Mouse (Mus musculus): ENCODE measurements around the gene Tmem229b. TPM values are rescaled to one million over a fixed set of nuclear protein-coding genes. Genes with fewer than 3 reads are reported as not detected.

The Tmem229b gene
- polyA plus RNA-seq (2015; fragmentation: Nextera tagmentation; extraction: Ambion mirVana) = 55.1 and 58.6 TPM in 2 replicates

DNA sequence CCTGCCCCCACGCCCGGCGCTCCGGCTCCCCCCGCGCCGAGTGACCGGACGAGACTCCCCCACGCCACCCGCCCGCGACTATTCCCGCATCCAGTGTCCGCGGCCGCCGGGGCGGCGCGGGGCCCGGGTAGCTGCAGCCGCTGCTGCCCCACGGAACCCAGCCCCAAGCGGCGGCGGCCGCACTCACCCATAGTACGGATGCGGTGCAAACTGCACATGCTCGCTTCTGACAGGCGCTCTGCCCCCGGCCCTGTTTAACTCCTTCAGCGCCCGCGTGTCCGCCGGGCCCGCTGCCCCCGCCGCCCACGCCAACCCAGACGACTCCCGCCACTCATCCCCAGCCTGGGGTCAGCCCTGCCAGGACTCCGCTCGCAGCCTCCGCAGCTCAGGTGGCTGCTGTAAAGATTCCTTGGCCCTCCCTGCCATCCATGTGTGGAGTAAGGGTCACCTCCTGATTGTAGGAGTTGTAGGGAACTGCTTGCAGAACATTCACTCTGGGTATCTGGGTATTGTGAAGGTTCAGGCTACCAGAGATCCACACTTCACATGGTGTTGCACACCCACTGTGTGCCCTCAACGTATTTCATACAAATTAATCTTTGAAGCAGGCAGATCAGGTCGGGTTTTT is at the start of gene Tmem229b:
Tmem229b (minus strand) TSS at position 502 of the 628 bp plus-strand sequence.
- H3K9ac ChIP-seq (replicated peaks) = peak within 1 kb of the TSS; percentile 98
- peaks cover 25% of the 10 kb centered on the region for H3K4me1 ChIP-seq
- peak within 1 kb of the TSS; percentile 84 for H3K4me2 ChIP-seq (replicated peaks)
- H3K9me3 ChIP-seq = no peaks in the 10 kb centered on the region
- peak; percentile 94 for ATAC-seq (replicated peaks)
- H3K27ac ChIP-seq (replicated peaks) = peak within 1 kb of the TSS; percentile 93
- WGBS = 1% methylated on average over 40 of the region's 49 CpGs
- H3K27me3 ChIP-seq = no peaks in the 10 kb centered on the region
- no peaks in the 10 kb centered on the region for H3K36me3 ChIP-seq
- peak within 1 kb of the TSS; percentile 100 for H3K4me3 ChIP-seq

DNA sequence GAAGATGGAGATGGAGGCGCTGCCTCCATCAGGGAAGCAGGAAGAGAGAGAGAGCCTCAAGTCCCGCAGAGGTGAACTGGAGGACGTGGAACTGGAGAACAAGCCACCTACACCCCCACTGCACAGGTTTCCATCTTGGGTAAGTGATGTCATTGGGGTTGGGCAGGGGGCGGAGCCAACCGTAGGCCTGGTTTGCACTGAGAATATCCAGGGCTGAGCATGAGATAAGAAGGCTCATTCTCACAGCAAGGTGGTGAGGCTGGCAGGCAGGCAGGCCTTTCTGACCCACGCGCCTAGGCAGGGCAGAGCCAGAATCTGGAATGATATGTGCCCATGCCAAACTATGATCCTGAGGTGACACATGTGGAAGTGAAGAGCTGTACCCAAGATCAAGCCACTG is 47.8 kb upstream of the Tmem229b start:
- Histone ChIP-seq H3K4me3 (no peak overlapping the region), H3K36me3 (peaks cover 2% of the 10 kb centered on the region; the same call in 1 of the 2 replicates), H3K9ac (replicated peaks) (no peak overlapping the region), H3K4me2 (replicated peaks) (no peak overlapping the region), H3K27me3 (no peaks in the 10 kb centered on the region), H3K27ac (replicated peaks) (no peak overlapping the region), H3K9me3 (no peaks in the 10 kb centered on the region), H3K4me1 (no peaks in the 10 kb centered on the region)
- ATAC-seq (replicated peaks) = no peak
- 91% methylated on average over 7 of the region's 7 CpGs for WGBS

DNA sequence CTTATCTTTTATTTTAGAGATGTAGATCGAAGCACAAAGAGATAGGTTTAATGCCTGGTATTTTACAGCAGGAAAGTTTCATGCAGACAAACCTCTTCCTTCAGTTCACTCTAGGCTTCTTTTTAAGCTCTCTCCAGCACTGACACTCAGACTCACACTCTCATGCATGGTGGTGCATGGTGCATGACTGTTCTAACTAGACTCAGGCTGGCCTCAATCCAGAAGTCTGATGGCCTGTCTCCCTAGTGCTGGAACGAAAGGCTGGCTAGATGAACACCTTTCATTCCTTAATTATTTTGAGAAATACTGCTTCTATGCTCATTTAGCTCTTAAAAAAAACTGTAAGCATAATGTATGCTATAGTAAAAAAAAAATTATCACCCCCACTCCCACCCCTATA is 44.6 kb upstream of the Tmem229b start:
- 81% methylated on average over 2 of the region's 2 CpGs for WGBS
- H3K9ac ChIP-seq (replicated peaks) = no peak overlapping the region

DNA sequence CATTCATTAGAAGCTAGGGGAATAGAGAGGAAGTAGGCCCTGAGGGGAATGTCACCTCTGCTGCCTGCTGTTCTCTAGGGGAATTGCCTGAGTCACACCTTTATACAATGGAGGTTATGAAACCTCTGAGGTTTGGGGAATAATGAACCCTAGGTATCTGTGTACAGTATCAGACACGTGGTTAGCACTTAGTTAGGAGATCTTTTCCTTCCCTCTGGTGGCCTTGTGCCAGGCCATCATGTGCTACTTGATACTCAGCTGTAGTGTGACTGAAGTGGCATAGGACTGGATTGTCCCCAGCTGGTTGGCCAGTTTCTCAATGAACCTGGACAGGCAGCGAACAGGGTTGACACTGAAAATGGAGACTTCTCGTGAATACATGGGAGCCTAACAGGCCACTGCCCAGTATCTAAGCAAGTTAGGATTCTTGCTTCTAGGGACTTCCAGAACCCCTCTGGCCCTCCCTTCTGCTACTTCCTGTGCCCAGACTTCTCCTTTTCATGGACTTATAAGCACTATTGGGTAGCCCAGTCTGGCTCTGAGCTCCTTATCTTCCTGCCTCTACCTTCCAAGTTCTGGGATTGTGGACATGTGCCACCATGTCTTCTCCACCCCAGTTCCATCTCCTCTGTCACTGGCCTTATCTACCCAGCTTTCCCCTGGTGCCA is 43.3 kb upstream of the Tmem229b start:
- Histone ChIP-seq H3K4me2 (replicated peaks) (no peak overlapping the region), H3K4me1 (no peaks in the 10 kb centered on the region), H3K9me3 (no peaks in the 10 kb centered on the region), H3K36me3 (peaks cover 4% of the 10 kb centered on the region; the same call in 1 of the 2 replicates), H3K4me3 (no peak overlapping the region), H3K27ac (replicated peaks) (no peak overlapping the region), H3K27me3 (no peaks in the 10 kb centered on the region), H3K9ac (replicated peaks) (no peak overlapping the region)
- WGBS = 91% methylated on average over 3 of the region's 3 CpGs
- ATAC-seq (replicated peaks) = no peak

More for the DNA sequence above, 44.6 kb upstream of the Tmem229b start:
- no peak overlapping the region for H3K4me2 ChIP-seq (replicated peaks)
- no peak overlapping the region for H3K27ac ChIP-seq (replicated peaks)
- no peaks in the 10 kb centered on the region for H3K9me3 ChIP-seq
- H3K4me1 ChIP-seq = no peaks in the 10 kb centered on the region
- H3K36me3 ChIP-seq = peaks cover 4% of the 10 kb centered on the region; the same call in 1 of the 2 replicates
- no peaks in the 10 kb centered on the region for H3K27me3 ChIP-seq
- ATAC-seq (replicated peaks) = no peak
- H3K4me3 ChIP-seq = no peak overlapping the region

DNA sequence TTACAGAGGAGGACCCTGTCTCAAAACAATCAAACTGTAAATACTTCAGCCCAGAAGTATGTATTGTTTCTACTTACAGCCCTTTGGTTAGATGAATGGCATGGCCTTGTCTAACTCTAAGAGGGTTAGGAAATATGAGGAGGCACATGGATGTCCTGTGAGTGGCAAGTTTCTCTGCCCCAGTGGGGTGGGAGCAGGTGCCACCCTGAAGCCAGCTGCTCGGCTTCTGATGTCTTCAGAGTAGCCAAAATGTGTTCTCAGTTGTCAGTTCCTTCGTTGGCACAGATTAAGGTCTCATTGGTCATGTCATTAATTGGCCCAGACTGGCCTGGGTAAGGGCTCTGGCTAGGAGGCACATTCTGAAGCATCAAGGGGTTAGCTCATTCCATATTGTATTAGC is 42.4 kb upstream of the Tmem229b start:
- Histone ChIP-seq H3K4me2 (replicated peaks) (no peak overlapping the region), H3K9ac (replicated peaks) (no peak overlapping the region), H3K36me3 (peaks cover 4% of the 10 kb centered on the region; the same call in 1 of the 2 replicates), H3K9me3 (no peaks in the 10 kb centered on the region), H3K27ac (replicated peaks) (no peak overlapping the region), H3K4me1 (no peaks in the 10 kb centered on the region), H3K27me3 (no peaks in the 10 kb centered on the region), H3K4me3 (no peak overlapping the region)
- 79% methylated on average over 2 of the region's 2 CpGs for WGBS
- ATAC-seq (replicated peaks) = no peak

DNA sequence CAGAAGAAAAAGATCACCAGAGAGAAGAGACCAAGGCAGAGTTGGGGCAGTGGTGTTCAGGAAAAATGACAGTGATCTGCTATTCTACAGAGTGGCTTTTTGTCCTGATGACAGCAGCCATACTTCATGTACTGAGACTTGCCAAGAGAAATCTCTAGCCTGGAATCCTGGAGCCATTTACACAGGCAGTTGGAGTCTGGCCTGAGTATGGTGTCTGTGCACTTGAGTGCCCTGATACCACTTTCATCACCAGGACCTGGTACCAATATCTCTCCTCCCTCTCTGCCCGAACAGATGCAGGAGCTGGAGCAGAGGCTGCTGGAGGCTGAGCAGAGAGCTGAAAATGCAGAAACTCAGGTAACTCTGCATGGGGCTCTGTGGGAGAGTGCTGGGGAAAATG is 41.5 kb upstream of the Tmem229b start:
- Histone ChIP-seq H3K36me3 (peaks cover 4% of the 10 kb centered on the region; the same call in 1 of the 2 replicates), H3K4me1 (no peaks in the 10 kb centered on the region), H3K27me3 (no peaks in the 10 kb centered on the region), H3K4me2 (replicated peaks) (no peak overlapping the region), H3K4me3 (no peak overlapping the region), H3K9ac (replicated peaks) (no peak overlapping the region), H3K9me3 (no peaks in the 10 kb centered on the region), H3K27ac (replicated peaks) (no peak overlapping the region)
- WGBS = 84% methylated on average over 1 of the region's 1 CpGs
- no peak for ATAC-seq (replicated peaks)

DNA sequence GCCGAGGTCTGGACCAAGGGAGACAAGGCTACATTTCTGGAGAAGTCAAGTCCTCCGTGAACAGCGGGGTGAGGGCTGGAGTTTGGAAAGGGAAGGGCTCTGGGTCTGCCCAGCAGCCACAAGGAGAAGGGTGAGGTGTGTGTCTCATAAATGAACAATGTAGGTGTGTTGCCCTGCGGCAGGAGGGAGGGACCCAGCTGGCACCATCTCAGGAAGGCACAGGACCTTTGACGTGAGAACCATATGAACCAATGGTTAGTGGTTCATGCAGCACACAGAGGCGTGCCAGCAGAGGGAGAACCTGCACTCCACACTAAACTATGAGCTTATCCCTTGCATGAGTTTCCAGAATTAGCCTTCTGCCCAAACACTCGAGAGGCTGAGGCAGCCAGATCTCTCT is 39.8 kb upstream of the Tmem229b start:
- no peak overlapping the region for H3K4me2 ChIP-seq (replicated peaks)
- no peak overlapping the region for H3K9ac ChIP-seq (replicated peaks)
- 89% methylated on average over 7 of the region's 7 CpGs for WGBS
- no peaks in the 10 kb centered on the region for H3K9me3 ChIP-seq
- 0 out of 2 replicates have a peak, but pooled peaks cover 4% of the 10 kb centered on the region for H3K36me3 ChIP-seq
- H3K27ac ChIP-seq (replicated peaks) = no peak overlapping the region
- no peaks in the 10 kb centered on the region for H3K27me3 ChIP-seq
- H3K4me3 ChIP-seq = no peak overlapping the region
- ATAC-seq (replicated peaks) = no peak
- H3K4me1 ChIP-seq = no peaks in the 10 kb centered on the region

DNA sequence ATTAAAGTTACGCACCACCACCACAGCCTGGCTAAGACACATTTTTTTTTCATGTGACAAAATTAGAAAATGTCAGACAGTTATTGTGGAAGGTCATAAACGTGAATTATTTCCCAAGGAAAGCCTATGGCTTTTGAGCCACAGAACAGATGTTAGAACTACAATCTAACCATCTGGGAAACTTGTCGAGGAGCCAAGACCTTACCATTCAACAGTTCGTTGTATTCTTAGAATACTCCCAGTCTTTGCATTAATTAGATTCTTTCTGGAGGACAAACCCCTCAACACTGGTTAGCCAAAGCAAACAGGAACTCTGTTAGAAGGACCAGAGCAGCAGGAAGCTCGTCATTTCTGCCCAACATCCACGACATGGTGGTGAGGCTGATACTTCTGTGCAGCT is 38.7 kb upstream of the Tmem229b start:
- Histone ChIP-seq H3K4me3 (no peak overlapping the region), H3K4me1 (no peaks in the 10 kb centered on the region), H3K9me3 (no peaks in the 10 kb centered on the region), H3K9ac (replicated peaks) (no peak overlapping the region), H3K27ac (replicated peaks) (no peak overlapping the region), H3K36me3 (0 out of 2 replicates have a peak, but pooled peaks cover 4% of the 10 kb centered on the region), H3K27me3 (no peaks in the 10 kb centered on the region), H3K4me2 (replicated peaks) (no peak overlapping the region)
- no peak for ATAC-seq (replicated peaks)
- WGBS = 52% methylated on average over 6 of the region's 6 CpGs

DNA sequence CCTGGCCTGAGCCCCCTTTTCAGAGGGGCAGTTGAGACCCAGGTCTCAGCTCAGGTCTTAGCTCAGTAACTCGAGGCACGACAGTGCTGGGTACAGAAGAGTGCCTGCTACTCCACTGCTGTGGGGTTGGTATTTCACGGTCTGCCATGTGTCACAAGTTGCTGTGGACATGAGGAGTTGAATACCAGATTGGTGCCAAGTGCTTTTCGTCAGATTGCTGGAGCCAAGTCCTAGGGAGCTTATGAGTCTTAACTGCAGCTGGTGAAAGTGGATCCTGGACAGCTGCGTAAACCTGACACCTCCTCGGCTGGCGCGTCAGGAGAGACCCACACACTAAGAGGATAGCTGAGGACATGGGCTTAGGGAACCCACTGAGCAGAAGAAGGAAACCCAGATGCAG is 37.2 kb upstream of the Tmem229b start:
- Histone ChIP-seq H3K27me3 (no peaks in the 10 kb centered on the region), H3K36me3 (no peaks in the 10 kb centered on the region), H3K27ac (replicated peaks) (no peak overlapping the region), H3K4me3 (no peak overlapping the region), H3K9me3 (no peaks in the 10 kb centered on the region), H3K4me1 (no peaks in the 10 kb centered on the region), H3K4me2 (replicated peaks) (no peak overlapping the region), H3K9ac (replicated peaks) (no peak overlapping the region)
- 83% methylated on average over 8 of the region's 8 CpGs for whole genome bisulfite sequencing
- ATAC-seq (replicated peaks) = no peak

DNA sequence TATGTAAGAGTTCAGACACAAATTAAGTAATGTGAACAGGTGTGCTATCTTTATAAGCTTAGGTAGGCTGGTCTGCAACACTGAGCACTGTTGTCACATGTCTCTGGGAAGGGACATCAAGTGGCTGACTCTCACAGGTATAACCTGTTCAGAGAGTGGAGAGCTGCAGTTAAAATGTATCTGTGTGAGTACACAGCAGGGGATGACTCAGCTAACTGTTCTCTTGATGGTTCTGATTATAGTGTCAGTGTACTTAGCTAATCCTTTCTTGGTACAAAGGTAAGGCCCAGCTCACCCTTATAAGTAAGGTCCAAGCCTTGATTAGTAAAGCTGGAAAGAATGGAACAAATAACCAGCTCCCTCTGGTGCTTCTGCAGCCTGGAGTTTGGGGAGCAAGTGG is 34.0 kb upstream of the Tmem229b start:
- no peaks in the 10 kb centered on the region for H3K27me3 ChIP-seq
- no peak for ATAC-seq (replicated peaks)
- no peak overlapping the region for H3K4me3 ChIP-seq
- H3K9ac ChIP-seq (replicated peaks) = no peak overlapping the region
- H3K4me2 ChIP-seq (replicated peaks) = no peak overlapping the region
- no peak overlapping the region for H3K27ac ChIP-seq (replicated peaks)
- H3K36me3 ChIP-seq = no peaks in the 10 kb centered on the region
- H3K4me1 ChIP-seq = no peaks in the 10 kb centered on the region
- no peaks in the 10 kb centered on the region for H3K9me3 ChIP-seq

DNA sequence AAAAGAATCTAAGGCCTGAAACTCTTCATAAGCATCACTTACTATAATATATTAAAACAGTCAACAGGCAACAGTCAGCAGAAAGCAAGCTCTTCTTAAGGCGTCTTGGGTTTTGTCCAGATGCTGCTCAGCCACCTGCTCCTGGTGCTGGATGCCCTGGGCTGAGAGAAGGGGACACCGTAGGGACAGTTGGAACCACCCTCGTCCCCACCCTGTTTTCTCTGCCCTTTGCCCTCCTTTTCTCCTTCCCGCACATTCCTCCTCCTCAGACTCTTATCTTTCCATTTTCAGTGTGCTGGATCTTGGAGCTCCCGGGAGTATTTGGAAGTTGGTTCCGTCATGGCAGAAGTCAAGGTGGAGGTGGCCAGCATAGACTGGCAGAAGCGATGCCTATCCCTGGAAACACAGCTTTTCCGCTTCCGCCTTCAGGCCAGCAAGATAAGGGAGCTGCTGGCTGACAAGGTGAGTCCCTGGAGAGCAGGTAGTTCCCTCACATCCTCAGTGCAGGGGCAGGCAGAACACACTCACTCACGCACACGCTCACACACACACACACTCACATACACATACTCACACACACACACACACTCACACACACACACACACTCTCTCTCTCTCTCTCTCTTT is 32.9 kb upstream of the Tmem229b start:
- H3K4me1 ChIP-seq = no peaks in the 10 kb centered on the region
- no peak overlapping the region for H3K4me3 ChIP-seq
- H3K4me2 ChIP-seq (replicated peaks) = no peak overlapping the region
- WGBS = 93% methylated on average over 11 of the region's 11 CpGs
- no peaks in the 10 kb centered on the region for H3K36me3 ChIP-seq
- no peak overlapping the region for H3K27ac ChIP-seq (replicated peaks)
- no peaks in the 10 kb centered on the region for H3K27me3 ChIP-seq
- no peak for ATAC-seq (replicated peaks)
- no peaks in the 10 kb centered on the region for H3K9me3 ChIP-seq
- no peak overlapping the region for H3K9ac ChIP-seq (replicated peaks)

DNA sequence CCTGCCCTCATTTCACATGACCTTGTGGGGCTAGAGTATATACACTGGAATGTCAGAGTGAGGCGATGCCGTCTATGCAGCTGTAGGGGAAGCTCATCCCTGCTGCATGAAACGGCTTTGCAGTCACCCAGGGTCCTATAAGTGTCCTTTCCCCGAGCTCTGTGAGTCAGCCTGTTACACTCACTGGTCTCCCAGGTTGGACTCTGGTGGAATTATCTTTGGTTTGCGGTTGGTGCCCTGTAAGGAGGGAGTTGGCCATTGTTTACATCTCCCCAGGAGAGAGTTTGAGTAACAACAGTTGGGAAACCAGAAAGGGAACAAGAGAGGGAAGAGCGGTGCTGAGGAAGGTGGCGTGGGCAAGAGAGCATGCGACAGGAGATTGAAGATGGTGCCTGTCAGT is 32.3 kb upstream of the Tmem229b start:
- H3K4me3 ChIP-seq = no peak overlapping the region
- ATAC-seq (replicated peaks) = no peak
- no peaks in the 10 kb centered on the region for H3K9me3 ChIP-seq
- H3K27ac ChIP-seq (replicated peaks) = no peak overlapping the region
- H3K9ac ChIP-seq (replicated peaks) = no peak overlapping the region
- no peak overlapping the region for H3K4me2 ChIP-seq (replicated peaks)
- no peaks in the 10 kb centered on the region for H3K36me3 ChIP-seq
- H3K27me3 ChIP-seq = no peaks in the 10 kb centered on the region
- WGBS = 77% methylated on average over 8 of the region's 8 CpGs
- H3K4me1 ChIP-seq = no peaks in the 10 kb centered on the region

Data from forebrain, embryonic 15.5 days (tissue).